Mouse (Mus musculus) testis, adult 2 months (tissue): ENCODE results near the gene Slc24a4. TPM values are rescaled to one million over a fixed set of nuclear protein-coding genes. Genes with fewer than 3 reads are reported as not detected.

ENCODE experiments used
- H3K27ac ChIP-seq: fragments of 200-500 bp; 2 replicates; pipeline ENCODE4 v1.5.1; 2012; ENCODE audit warnings: low read depth, low read length; ENCODE audit not compliant: control insufficient read depth, insufficient read depth
- H3K27me3 ChIP-seq: fragments of 200-500 bp; 2 replicates; pipeline ENCODE4 v1.6.1; 2012; ENCODE audit warnings: mild to moderate bottlenecking, low read length, moderate library complexity; ENCODE audit not compliant: control insufficient read depth, insufficient read depth
- H3K36me3 ChIP-seq: fragments of 200-500 bp; 2 replicates; pipeline ENCODE4 v1.6.1; 2012; ENCODE audit warnings: mild to moderate bottlenecking, low read length; ENCODE audit not compliant: control insufficient read depth, insufficient read depth
- H3K4me1 ChIP-seq: fragments of 200-500 bp; 2 replicates; pipeline ENCODE4 v1.6.1; 2012; ENCODE audit warnings: low read length; ENCODE audit not compliant: control insufficient read depth, insufficient read depth
- H3K4me3 ChIP-seq: fragments of 200-500 bp; 2 replicates; pipeline ENCODE4 v1.5.1; 2012; ENCODE audit warnings: low read depth, mild to moderate bottlenecking, low read length, moderate library complexity, mixed read lengths; ENCODE audit not compliant: control insufficient read depth
- CTCF ChIP-seq: fragments of 200-500 bp; IDR thresholded peaks from 2 replicates; pipeline ENCODE4 v1.5.1; 2012; ENCODE audit warnings: low read depth, mild to moderate bottlenecking, inconsistent platforms, low read length, moderate library complexity; ENCODE audit not compliant: control insufficient read depth, insufficient read depth, insufficient replicate concordance
- POLR2A ChIP-seq: fragments of 200-500 bp; IDR thresholded peaks from 2 replicates; pipeline ENCODE4 v1.6.1; 2012; ENCODE audit warnings: low read depth, mild to moderate bottlenecking, inconsistent platforms, low read length, moderate library complexity; ENCODE audit not compliant: control insufficient read depth
- polyA plus RNA-seq: library from polyadenylated mRNA; depleted of rRNA; stranded (reverse); fragments of >200 nt; gene quantifications from 2 replicates; pipeline ENCODE4 v1.2.3, GENCODE M21; 2012; rRNA removed

Slc24a4 gene
- polyA plus RNA-seq: 0.19 and 0.32 TPM in 2 replicates

DNA sequence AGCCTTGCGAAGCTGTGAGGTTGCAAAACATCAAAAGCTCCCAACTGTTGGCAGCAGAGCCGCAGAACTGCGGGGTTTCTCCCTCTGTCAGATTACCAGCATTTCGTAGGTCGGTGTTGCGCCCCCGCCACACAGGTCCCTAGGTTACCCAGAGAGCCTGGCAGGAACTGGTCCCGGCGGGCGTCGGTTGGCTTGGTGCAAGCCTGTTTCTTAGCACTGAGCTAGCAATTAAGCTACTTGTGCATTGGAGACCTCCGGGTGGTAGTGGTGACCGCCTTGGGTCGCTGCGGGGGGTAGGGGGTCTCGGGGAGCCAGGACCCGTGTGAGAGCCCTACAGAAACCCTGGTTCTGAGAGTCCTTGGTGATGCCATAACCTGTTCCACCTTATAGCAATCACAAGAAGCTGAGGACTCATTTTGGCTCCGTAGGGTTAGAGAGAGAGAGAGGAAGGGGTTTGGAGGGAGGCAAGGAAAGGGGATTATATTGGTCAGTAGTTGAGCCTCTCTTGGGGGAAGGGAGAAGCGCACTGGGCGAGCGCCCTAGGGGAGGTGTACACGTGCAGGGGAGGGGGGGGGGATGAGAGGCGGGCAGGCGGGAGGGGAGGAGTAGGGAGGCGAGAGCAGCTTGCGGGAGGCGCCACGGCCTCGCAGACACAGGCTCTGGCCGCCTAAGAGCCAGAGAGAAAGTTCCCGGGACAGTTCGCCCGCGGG, at the start of gene Slc24a4:
Gene Slc24a4, plus strand, starts transcription at position 653 of the 710 bp plus-strand sequence.
- H3K27ac ChIP-seq: no peak within 1 kb of the TSS
- peak within 1 kb of the TSS; percentile 63 for H3K4me3 ChIP-seq
- H3K27me3 ChIP-seq: no peaks in the 10 kb centered on the region
- no peak for TF ChIP-seq CTCF
- no peak for TF ChIP-seq POLR2A
- H3K4me1 ChIP-seq: peaks cover 5% of the 10 kb centered on the region
- no peaks in the 10 kb centered on the region for H3K36me3 ChIP-seq

DNA sequence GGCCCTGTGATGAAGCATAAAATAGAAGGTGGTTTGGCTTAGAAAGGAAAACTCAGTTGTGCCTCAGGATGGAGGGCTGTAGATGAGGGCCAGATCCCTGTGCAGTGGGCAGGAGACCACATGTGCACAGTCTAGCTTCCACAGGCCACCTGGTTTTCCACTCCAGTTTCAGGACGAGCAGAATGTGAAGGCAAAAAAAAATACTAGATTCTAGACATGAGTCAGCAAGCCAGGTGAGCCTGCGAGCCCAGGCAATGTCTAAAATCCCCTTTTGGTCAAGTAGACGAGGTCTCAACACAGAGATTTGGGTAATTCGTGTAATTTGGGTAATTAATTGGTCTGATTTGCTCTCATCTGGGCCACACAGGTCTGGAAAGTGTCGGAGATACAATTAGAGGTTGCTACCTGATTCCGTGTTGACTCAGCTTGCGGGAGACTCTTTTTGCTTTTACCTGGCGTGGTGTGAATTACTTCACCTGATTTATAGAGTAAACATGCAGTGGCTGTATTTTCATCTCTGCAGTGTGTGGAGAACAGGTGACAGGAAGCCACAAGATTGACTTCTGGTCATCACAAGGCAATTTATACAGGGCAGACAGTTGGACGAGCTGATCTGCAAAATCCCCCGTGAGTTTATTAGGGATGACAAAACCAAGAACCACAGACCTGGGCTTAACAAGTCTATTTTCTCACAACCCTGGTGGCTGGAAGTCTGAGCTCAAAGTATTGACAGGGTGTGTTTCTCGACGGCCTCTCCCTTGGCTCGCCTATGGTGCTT, 45.7 kb upstream of the Slc24a4 start:
- Histone ChIP-seq H3K4me3 (no peak overlapping the region), H3K27ac (no peak overlapping the region), H3K4me1 (no peaks in the 10 kb centered on the region), H3K27me3 (no peaks in the 10 kb centered on the region), H3K36me3 (no peaks in the 10 kb centered on the region)
- TF ChIP-seq CTCF (no peak), POLR2A (no peak)

DNA sequence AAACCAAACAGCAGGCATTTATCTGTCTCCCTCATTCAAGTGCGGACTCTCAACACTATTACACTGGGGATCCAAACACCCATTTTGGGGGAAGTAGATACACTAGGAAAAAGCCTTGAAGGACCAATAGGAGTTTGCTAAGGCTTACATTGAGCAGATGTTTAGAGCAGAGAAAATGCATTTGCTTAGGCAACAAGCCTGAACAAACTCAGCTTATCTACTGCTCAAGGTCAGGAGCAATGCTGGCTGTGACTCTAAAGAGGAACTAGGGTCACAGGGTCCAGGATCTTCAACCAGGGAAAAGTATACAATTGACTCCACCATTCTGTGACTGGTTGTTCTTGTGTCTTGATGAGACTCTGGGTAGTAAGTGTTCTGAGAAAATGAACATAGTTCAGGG, 38.0 kb upstream of the Slc24a4 start:
- no peak overlapping the region for H3K27ac ChIP-seq
- H3K36me3 ChIP-seq: no peaks in the 10 kb centered on the region
- H3K27me3 ChIP-seq: no peaks in the 10 kb centered on the region
- TF ChIP-seq CTCF: no peak
- TF ChIP-seq POLR2A: no peak
- H3K4me1 ChIP-seq: no peaks in the 10 kb centered on the region
- no peak overlapping the region for H3K4me3 ChIP-seq

DNA sequence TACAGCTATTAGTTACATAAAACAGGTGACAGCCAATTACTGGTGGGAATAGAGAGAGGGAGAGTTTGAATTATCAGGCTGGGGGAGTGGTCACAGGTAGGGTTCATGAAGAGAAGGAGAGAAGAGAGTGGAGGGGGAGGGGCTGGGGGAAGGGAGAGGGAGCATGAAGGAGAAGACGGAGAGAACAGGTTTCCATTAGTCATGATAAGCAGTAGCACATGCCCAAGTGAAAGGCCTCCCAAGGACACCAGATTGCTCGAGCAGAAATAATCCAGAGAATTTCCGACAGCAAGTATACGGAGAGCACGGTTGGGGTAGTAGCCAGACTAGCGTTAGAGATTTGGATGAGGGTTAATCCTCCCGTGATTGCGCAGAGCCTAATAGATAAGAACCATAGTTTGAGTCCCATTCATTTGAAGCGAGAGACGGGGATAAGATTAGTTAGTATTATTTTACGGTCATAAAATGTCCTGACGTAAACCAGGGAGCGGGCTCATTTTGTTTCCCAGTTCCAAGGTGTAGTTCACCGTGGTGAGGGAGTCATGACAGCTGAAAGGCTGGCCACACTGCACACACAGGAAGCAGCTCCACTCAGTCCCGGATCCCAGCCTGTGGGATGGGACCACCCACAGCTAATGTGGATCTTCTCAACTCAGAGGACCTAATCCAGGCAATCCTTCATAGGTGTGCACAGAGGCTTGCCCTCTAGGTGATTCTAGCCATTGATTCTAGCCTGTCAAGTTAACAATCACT, 36.0 kb upstream of the Slc24a4 start:
- no peaks in the 10 kb centered on the region for H3K4me1 ChIP-seq
- H3K4me3 ChIP-seq: no peak overlapping the region
- H3K27ac ChIP-seq: no peak overlapping the region
- no peaks in the 10 kb centered on the region for H3K27me3 ChIP-seq
- H3K36me3 ChIP-seq: no peaks in the 10 kb centered on the region
- no peak for TF ChIP-seq POLR2A
- TF ChIP-seq CTCF: no peak

DNA sequence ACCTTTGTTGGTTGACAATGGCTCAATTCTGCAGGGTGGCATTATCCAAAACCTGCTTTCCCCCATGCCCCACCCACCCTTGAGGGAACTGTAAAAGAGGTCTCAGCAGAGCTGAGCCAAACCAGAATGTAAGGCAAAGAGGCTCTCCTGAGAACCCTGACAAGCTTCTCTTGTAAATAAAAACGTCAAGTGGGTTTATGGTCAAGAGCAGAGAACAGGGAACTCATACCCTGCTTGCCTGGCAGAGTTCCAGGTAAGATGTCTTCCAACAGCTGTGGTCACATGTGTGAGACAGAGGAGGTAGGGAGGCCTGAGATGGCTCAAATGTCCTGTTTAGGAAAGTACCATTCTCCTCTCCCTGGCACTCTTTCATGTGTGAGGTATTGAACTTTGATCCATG, 22.5 kb upstream of the Slc24a4 start:
- TF ChIP-seq POLR2A (no peak), CTCF (no peak)
- H3K27ac ChIP-seq: no peak overlapping the region
- H3K36me3 ChIP-seq: no peaks in the 10 kb centered on the region
- H3K4me3 ChIP-seq: no peak overlapping the region
- no peaks in the 10 kb centered on the region for H3K27me3 ChIP-seq
- H3K4me1 ChIP-seq: no peaks in the 10 kb centered on the region

DNA sequence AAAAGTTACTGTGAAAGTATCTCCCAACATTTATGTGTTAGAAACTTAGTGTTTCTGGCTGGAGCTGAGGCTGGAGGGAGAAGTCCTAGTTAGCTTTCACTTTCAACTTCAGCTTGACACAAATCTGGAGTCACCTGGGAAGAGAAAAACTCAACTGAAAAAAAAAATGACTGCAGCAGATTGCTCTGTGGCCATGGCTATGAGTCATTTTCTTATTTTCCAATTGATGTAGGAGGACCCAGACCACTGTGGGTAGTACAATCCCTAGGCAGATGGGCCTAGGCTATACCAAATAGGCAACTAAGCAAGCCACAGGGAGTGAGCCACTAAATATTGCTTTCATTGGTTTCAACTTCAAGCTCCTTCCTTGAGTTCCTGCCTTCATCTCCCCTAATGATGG, 19.7 kb upstream of the Slc24a4 start:
- no peaks in the 10 kb centered on the region for H3K4me1 ChIP-seq
- no peak overlapping the region for H3K4me3 ChIP-seq
- H3K27ac ChIP-seq: no peak overlapping the region
- no peaks in the 10 kb centered on the region for H3K27me3 ChIP-seq
- H3K36me3 ChIP-seq: no peaks in the 10 kb centered on the region
- no peak for TF ChIP-seq POLR2A
- no peak for TF ChIP-seq CTCF

DNA sequence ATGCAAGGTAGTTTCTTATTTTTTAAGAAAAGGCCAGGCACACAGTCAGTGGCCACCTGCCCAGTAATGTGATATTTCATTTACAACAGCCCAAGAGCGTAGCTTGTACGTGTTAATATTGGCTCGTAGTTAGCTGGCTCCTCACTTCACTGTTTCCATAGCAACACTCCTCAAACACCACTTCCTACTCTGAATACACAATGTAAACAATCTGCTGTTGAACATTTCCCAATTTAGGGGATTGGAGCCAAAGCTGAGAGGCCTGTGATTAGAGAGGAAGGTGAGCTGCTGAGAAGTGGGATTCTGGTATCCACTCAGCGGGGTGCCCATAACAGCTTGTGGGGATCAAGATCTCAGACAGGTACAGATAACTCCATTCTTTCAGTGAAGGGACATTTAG, 16.0 kb upstream of the Slc24a4 start:
- no peaks in the 10 kb centered on the region for H3K36me3 ChIP-seq
- TF ChIP-seq CTCF: no peak

More for the DNA sequence above, 16.0 kb upstream of the Slc24a4 start:
- Histone ChIP-seq H3K27me3 (no peaks in the 10 kb centered on the region), H3K27ac (no peak overlapping the region), H3K4me3 (no peak overlapping the region), H3K4me1 (no peaks in the 10 kb centered on the region)
